Mouse (Mus musculus) heart, postnatal 0 days (tissue): Measurements from ENCODE around the gene F2r. TPM values are rescaled to one million over a fixed set of nuclear protein-coding genes. Genes with fewer than 3 reads are reported as not detected.

Source experiments
- ATAC-seq: fragments of 200-750 bp; cut with Nextera tagmentation; 2 replicates; pipeline ENCODE4 v1.8.0; 2017; ENCODE audit warnings: low read depth, moderate number of reproducible peaks, moderate library complexity; ENCODE audit not compliant: insufficient read depth
- DNase-seq: peaks from one replicate; pipeline ENCODE4 v3.0.0-alpha.2; 2016; ENCODE audit warnings: low spot score
- H3K27ac ChIP-seq: fragments of 300-500 bp; sonication (generic); 2 replicates; pipeline ENCODE4 v1.5.1; 2014; ENCODE audit warnings: low read depth, mild to moderate bottlenecking
- H3K27me3 ChIP-seq: fragments of 300-500 bp; sonication (generic); 2 replicates; pipeline ENCODE4 v1.6.1; 2014; ENCODE audit warnings: low read length, mixed read lengths; ENCODE audit not compliant: control insufficient read depth, insufficient read depth
- H3K36me3 ChIP-seq: fragments of 300-500 bp; sonication (generic); replicated peaks from 2 replicates; pipeline ENCODE4 v1.6.1; 2014; ENCODE audit warnings: low read length, mixed read lengths; ENCODE audit not compliant: control insufficient read depth, insufficient read depth
- H3K4me1 ChIP-seq: fragments of 300-500 bp; sonication (generic); 2 replicates; pipeline ENCODE4 v1.6.1; 2014; ENCODE audit warnings: antibody characterized with exemption; ENCODE audit not compliant: control insufficient read depth, insufficient read depth
- H3K4me2 ChIP-seq: fragments of 300-500 bp; sonication (generic); 2 replicates; pipeline ENCODE4 v1.6.1; 2014; ENCODE audit warnings: low read depth, mild to moderate bottlenecking, low read length, moderate library complexity
- H3K4me3 ChIP-seq: fragments of 300-500 bp; sonication (generic); 2 replicates; pipeline ENCODE4 v1.5.1; 2014; ENCODE audit warnings: low read depth, low read length
- H3K9ac ChIP-seq: fragments of 300-500 bp; sonication (generic); replicated peaks from 2 replicates; pipeline ENCODE4 v1.6.1; 2014; ENCODE audit warnings: low read depth, low read length, mixed read lengths
- H3K9me3 ChIP-seq: fragments of 300-500 bp; sonication (generic); replicated peaks from 2 replicates; pipeline ENCODE4 v1.6.1; 2016; ENCODE audit warnings: low read length; ENCODE audit not compliant: control insufficient read depth
- CTCF ChIP-seq: IDR thresholded peaks from 2 replicates; pipeline ENCODE4 v1.5.1; 2016; ENCODE audit warnings: antibody characterized with exemption, control low read depth, low read depth
- EP300 ChIP-seq: IDR thresholded peaks from 2 replicates; pipeline ENCODE4 v1.6.1; 2016; ENCODE audit warnings: antibody characterized with exemption, low read depth
- WGBS: fragments of 180-500 bp; shearing (Covaris S2); extraction: QIAGEN DNeasy Blood & Tissue Kit; methylation state at CpG from one replicate; pipeline ENCODE4 v1.1.7; 2014; 5-methylcytosine and 5-hydroxymethylcytosine counted together
- polyA plus RNA-seq: library from polyadenylated mRNA; unstranded; fragments of >200 nt; fragmentation: Nextera tagmentation; extraction: Ambion mirVana; gene quantifications from 2 replicates; pipeline ENCODE4 v1.2.1, GENCODE M21; 2015
- total RNA-seq: library from RNA; depleted of rRNA; stranded (reverse); fragments of >200 nt; gene quantifications from 2 replicates; pipeline ENCODE4 v1.2.3, GENCODE M21; 2014; ENCODE audit warnings: low replicate concordance

The F2r gene
- total and polyA plus RNA-seq, 2 experiments from 2014 or later, result 63.9 to 105 TPM

- Histone ChIP-seq H3K4me3 (no peak overlapping the region), H3K27ac (no peak overlapping the region), H3K4me2 (no peak overlapping the region), H3K9me3 (no peaks in the 10 kb centered on the region), H3K9ac (no peak overlapping the region), H3K27me3 (no peaks in the 10 kb centered on the region), H3K4me1 (no peaks in the 10 kb centered on the region), H3K36me3 (no peaks in the 10 kb centered on the region)
- TF ChIP-seq EP300 (no peak), CTCF (no peak)
- DNase-seq (no peak), ATAC-seq (no peak)
- 78% methylated on average over 6 of the region's 6 CpGs for WGBS
Observed at GRCm38 (mm10) chr13:95632144-95632543, 13.9 kb upstream of the F2r start.

DNA sequence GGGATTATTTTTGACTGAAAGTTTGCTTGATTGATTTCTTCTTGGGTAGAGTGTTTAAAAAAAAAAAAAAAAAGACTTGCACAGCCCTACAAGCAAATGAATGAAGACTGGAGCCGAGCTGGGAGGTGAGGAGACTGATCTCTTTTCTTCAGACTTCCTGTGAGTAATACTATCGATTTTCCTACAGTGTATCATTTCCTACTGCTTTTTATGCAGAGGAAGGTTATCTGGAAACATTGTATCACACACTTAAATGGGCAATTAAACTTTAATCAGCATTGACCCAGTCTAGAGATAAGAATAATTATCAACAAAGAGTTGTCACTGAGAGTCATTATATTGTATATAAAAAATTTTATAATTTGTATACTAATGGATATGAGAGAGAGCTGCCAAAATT is 12.5 kb upstream of the F2r start:
- Histone ChIP-seq H3K9me3 (no peaks in the 10 kb centered on the region), H3K4me1 (no peaks in the 10 kb centered on the region), H3K27me3 (no peaks in the 10 kb centered on the region), H3K4me2 (no peak overlapping the region), H3K36me3 (no peaks in the 10 kb centered on the region), H3K27ac (no peak overlapping the region), H3K9ac (no peak overlapping the region), H3K4me3 (no peak overlapping the region)
- DNase-seq (no peak), ATAC-seq (no peak)
- WGBS, result 54% methylated on average over 2 of the region's 2 CpGs
- no peak for TF ChIP-seq EP300
- no peak for TF ChIP-seq CTCF

DNA sequence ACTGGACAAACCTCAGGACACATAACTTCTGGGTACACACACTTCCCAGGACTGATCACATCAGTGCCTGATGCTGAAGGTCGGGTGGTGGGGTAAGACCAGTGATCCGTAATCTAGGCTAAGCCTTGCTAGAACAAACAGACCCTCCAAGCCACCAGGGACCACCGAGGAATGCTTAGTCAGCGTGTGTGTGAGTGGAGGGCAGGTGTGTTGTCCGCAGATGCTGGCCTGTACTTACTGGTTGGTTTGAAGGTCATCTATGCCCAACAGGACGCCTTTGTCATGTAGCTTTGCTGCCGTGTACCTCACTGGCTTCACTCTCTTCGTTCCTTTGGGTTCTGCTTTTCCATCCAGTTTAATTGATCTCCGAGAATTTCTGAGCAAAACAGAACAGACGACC is 11.5 kb upstream of the F2r start:
- no peak overlapping the region for H3K4me2 ChIP-seq
- ATAC-seq (no peak), DNase-seq (no peak)
- no peak overlapping the region for H3K27ac ChIP-seq
- H3K4me1 ChIP-seq, result no peaks in the 10 kb centered on the region
- WGBS, result 88% methylated on average over 10 of the region's 10 CpGs
- H3K4me3 ChIP-seq, result no peak overlapping the region
- H3K27me3 ChIP-seq, result no peaks in the 10 kb centered on the region
- H3K9ac ChIP-seq, result no peak overlapping the region
- no peaks in the 10 kb centered on the region for H3K36me3 ChIP-seq
- H3K9me3 ChIP-seq, result no peaks in the 10 kb centered on the region
- no peak for TF ChIP-seq EP300
- no peak for TF ChIP-seq CTCF

DNA sequence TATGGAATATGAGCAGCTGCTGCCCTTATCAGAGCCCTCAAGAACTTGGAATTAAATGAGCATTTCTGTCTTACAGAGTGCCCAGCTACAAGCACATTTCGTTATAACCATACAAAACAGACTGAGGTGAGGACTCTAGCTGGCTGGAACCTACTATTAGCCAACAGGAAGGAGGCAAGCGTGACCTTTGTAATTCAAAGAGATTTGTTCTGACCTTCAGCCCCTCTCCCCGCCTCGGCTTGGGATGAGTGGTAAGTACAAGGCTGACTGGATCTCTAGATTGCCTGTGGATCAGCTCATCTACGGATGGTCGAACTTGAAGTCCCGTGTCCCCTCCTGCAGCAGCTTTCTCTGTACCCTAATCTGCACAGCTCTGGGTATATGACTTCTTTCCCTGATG is 8.4 kb upstream of the F2r start:
- no peaks in the 10 kb centered on the region for H3K36me3 ChIP-seq
- H3K27ac ChIP-seq, result no peak overlapping the region
- no peak overlapping the region for H3K9ac ChIP-seq
- H3K4me2 ChIP-seq, result no peak overlapping the region
- no peak overlapping the region for H3K4me3 ChIP-seq
- no peak for ATAC-seq
- no peak for DNase-seq
- TF ChIP-seq CTCF (no peak), EP300 (no peak)
- 66% methylated on average over 7 of the region's 7 CpGs for WGBS
- 0 out of 2 replicates have a peak, but pooled peaks cover 12% of the 10 kb centered on the region for H3K4me1 ChIP-seq
- H3K27me3 ChIP-seq, result no peaks in the 10 kb centered on the region
- H3K9me3 ChIP-seq, result no peaks in the 10 kb centered on the region

- WGBS, result 64% methylated on average over 3 of the region's 3 CpGs
- Histone ChIP-seq H3K27me3 (no peaks in the 10 kb centered on the region), H3K9me3 (no peaks in the 10 kb centered on the region), H3K4me1 (0 out of 2 replicates have a peak, but pooled peaks cover 12% of the 10 kb centered on the region), H3K9ac (no peak overlapping the region), H3K4me2 (no peak overlapping the region), H3K4me3 (no peak overlapping the region), H3K36me3 (no peaks in the 10 kb centered on the region), H3K27ac (no peak overlapping the region)
- no peak for ATAC-seq
- no peak for DNase-seq
- TF ChIP-seq EP300 (no peak), CTCF (no peak)
Observed at GRCm38 (mm10) chr13:95623042-95623441, 4.8 kb upstream of the F2r start.

DNA sequence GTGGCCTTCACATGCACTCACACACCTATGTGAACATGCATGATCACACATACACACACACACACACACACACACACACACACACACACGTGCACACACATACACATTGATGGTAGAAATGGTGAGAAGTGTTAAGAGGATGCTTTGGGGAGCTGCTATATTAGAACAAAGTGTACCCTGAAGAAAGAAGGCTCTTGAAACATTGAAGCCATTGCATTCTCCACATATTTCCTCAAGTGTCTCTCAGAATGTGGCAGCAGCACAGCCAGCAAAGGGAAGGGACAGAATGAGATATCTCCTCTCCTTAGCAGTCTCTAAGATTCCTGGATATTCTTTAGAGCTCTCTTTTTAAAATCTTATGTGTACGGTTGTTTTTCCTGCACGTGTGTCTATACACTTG is 3.3 kb upstream of the F2r start:
- H3K9me3 ChIP-seq, result no peaks in the 10 kb centered on the region
- no peak overlapping the region for H3K4me3 ChIP-seq
- DNase-seq (no peak), ATAC-seq (no peak)
- H3K27me3 ChIP-seq, result no peaks in the 10 kb centered on the region
- no peaks in the 10 kb centered on the region for H3K36me3 ChIP-seq
- TF ChIP-seq CTCF (no peak), EP300 (no peak)
- H3K9ac ChIP-seq, result no peak overlapping the region
- WGBS, result 29% methylated on average over 3 of the region's 3 CpGs
- H3K4me1 ChIP-seq, result peaks cover 14% of the 10 kb centered on the region; the same call in 1 of the 2 replicates
- H3K27ac ChIP-seq, result peak overlapping the region; percentile 11; the same call in 1 of the 2 replicates
- no peak overlapping the region for H3K4me2 ChIP-seq
